Mouse (Mus musculus): ENCODE data around the gene H2-Eb2. TPM values are rescaled to one million over a fixed set of nuclear protein-coding genes. Genes with fewer than 3 reads are reported as not detected.
A peak's percentile ranks its signal among the peaks of the same experiment; 100 is the strongest.
"Not testable (repeated sequence)": the region's sequence is repeated elsewhere in the genome, so short reads cannot be mapped to it uniquely, and the experiment has no call there.

H2-Eb2 gene
- total RNA-seq, 2 experiments from 2014 or later = not detected

- DNase-seq (ENCODE audit: low spot score in 2 of 2) = peak; percentile 80 to 97
Measured at GRCm38 (mm10) chr17:34305380-34306030, 20.0 kb upstream of the H2-Eb2 start, which contains the start of gene H2-Eb1. TSS of gene H2-Eb1 (plus strand) at chr17:34305867.

- no peak for DNase-seq (ENCODE audit: low spot score in 2 of 2)
Measured at GRCm38 (mm10) chr17:34306407-34306806, 19.1 kb upstream of the H2-Eb2 start.

- DNase-seq (ENCODE audit: low spot score in 2 of 2) = no peak
Measured at GRCm38 (mm10) chr17:34307216-34307615, 18.2 kb upstream of the H2-Eb2 start.

GRCm38 (mm10) chr17:34308161-34308560, 17.3 kb upstream of the H2-Eb2 start:
- DNase-seq (ENCODE audit: low spot score in 2 of 2) = no peak

GRCm38 (mm10) chr17:34309225-34309624, 16.2 kb upstream of the H2-Eb2 start:
- DNase-seq (ENCODE audit: low spot score in 2 of 2) = no peak

- peak; percentile 62 to 81 for DNase-seq (ENCODE audit: low spot score in 2 of 2)
Measured at GRCm38 (mm10) chr17:34309683-34310385, 15.6 kb upstream of the H2-Eb2 start.

- not testable (repeated sequence) for DNase-seq (ENCODE audit: low spot score in 2 of 2)
Measured at GRCm38 (mm10) chr17:34310526-34310925, 14.9 kb upstream of the H2-Eb2 start.

GRCm38 (mm10) chr17:34312185-34312584, 13.3 kb upstream of the H2-Eb2 start:
- no peak for DNase-seq (ENCODE audit: low spot score in 2 of 2)

GRCm38 (mm10) chr17:34313393-34313792, 12.1 kb upstream of the H2-Eb2 start:
- peak; percentile 57 to 83 for DNase-seq (ENCODE audit: low spot score in 2 of 2)

- no peak for DNase-seq (ENCODE audit: low spot score in 2 of 2)
Measured at GRCm38 (mm10) chr17:34314286-34314685, 11.2 kb upstream of the H2-Eb2 start.

- no peak for DNase-seq (ENCODE audit: low spot score in 2 of 2)
Measured at GRCm38 (mm10) chr17:34315512-34315911, 10.0 kb upstream of the H2-Eb2 start.

GRCm38 (mm10) chr17:34316697-34317096, 8.8 kb upstream of the H2-Eb2 start:
- DNase-seq (ENCODE audit: low spot score in 2 of 2) = no peak

- DNase-seq (ENCODE audit: low spot score in 2 of 2) = no peak
Measured at GRCm38 (mm10) chr17:34317275-34317674, 8.2 kb upstream of the H2-Eb2 start.

GRCm38 (mm10) chr17:34326373-34326772, 908 bp downstream of the H2-Eb2 start:
- no peak for DNase-seq (ENCODE audit: low spot score in 2 of 2)

- DNase-seq (ENCODE audit: low spot score in 2 of 2) = no peak
Measured at GRCm38 (mm10) chr17:34329807-34330206, 4.3 kb downstream of the H2-Eb2 start.

GRCm38 (mm10) chr17:34331200-34331599, 5.7 kb downstream of the H2-Eb2 start:
- DNase-seq (ENCODE audit: low spot score in 2 of 2) = no peak

- no peak for DNase-seq (ENCODE audit: low spot score in 2 of 2)
Measured at GRCm38 (mm10) chr17:34340619-34341402, 15.3 kb downstream of the H2-Eb2 start.

- no peak for DNase-seq (ENCODE audit: low spot score in 2 of 2)
Measured at GRCm38 (mm10) chr17:34344882-34345281, 19.4 kb downstream of the H2-Eb2 start.

- no peak for DNase-seq (ENCODE audit: low spot score in 2 of 2)
Measured at GRCm38 (mm10) chr17:34345486-34345885, 20.0 kb downstream of the H2-Eb2 start.

- DNase-seq (ENCODE audit: low spot score in 2 of 2) = no peak
Measured at GRCm38 (mm10) chr17:34346041-34346440, 20.6 kb downstream of the H2-Eb2 start.

GRCm38 (mm10) chr17:34347606-34348308, 22.3 kb downstream of the H2-Eb2 start:
- DNase-seq (ENCODE audit: low spot score in 2 of 2) = peak in 1 of 2 experiments; percentile 85

Data from layer of hippocampus, adult 18-20 months (tissue).